Mouse (Mus musculus) cerebellum, adult 8-10 months (tissue): ENCODE results near the gene Pde11a.

Source experiments
- DNase-seq: peaks from one replicate; pipeline ENCODE4 v3.0.0; 2022

Gene Pde11a

GRCm38 (mm10) chr2:76132983-76133382 is 205.6 kb downstream of the Pde11a start:
- DNase-seq = no peak

GRCm38 (mm10) chr2:76129933-76130627 is 208.5 kb downstream of the Pde11a start:
- no peak for DNase-seq

- no peak for DNase-seq
These were observed 209.5 kb downstream of the Pde11a start for GRCm38 (mm10) chr2:76129058-76129437.

- DNase-seq = no peak
These were observed 210.2 kb downstream of the Pde11a start for GRCm38 (mm10) chr2:76128105-76129057.

GRCm38 (mm10) chr2:76126651-76127050 is 211.9 kb downstream of the Pde11a start:
- DNase-seq = no peak

- no peak for DNase-seq
These were observed 213.8 kb downstream of the Pde11a start for GRCm38 (mm10) chr2:76124821-76125220.

- no peak for DNase-seq
These were observed 216.4 kb downstream of the Pde11a start for GRCm38 (mm10) chr2:76122167-76122566.

GRCm38 (mm10) chr2:76119848-76120247 is 218.7 kb downstream of the Pde11a start:
- no peak for DNase-seq

- no peak for DNase-seq
These were observed 220.1 kb downstream of the Pde11a start for GRCm38 (mm10) chr2:76118491-76118890.

GRCm38 (mm10) chr2:76117219-76117618 is 221.4 kb downstream of the Pde11a start:
- DNase-seq = no peak

- DNase-seq = peak; percentile 32
These were observed 222.9 kb downstream of the Pde11a start for GRCm38 (mm10) chr2:76115696-76116095.

- no peak for DNase-seq
These were observed 223.8 kb downstream of the Pde11a start for GRCm38 (mm10) chr2:76114734-76115133.

- no peak for DNase-seq
These were observed 228.9 kb downstream of the Pde11a start for GRCm38 (mm10) chr2:76109653-76110052.

- no peak for DNase-seq
These were observed 236.5 kb downstream of the Pde11a start for GRCm38 (mm10) chr2:76101889-76102602.

GRCm38 (mm10) chr2:76100597-76100996 is 238.0 kb downstream of the Pde11a start:
- no peak for DNase-seq

GRCm38 (mm10) chr2:76099726-76100347 is 238.7 kb downstream of the Pde11a start:
- no peak for DNase-seq

- DNase-seq = no peak
These were observed 240.2 kb downstream of the Pde11a start for GRCm38 (mm10) chr2:76098381-76098780.

GRCm38 (mm10) chr2:76097847-76098246 is 240.7 kb downstream of the Pde11a start:
- DNase-seq = no peak

- DNase-seq = no peak
These were observed 241.3 kb downstream of the Pde11a start for GRCm38 (mm10) chr2:76097284-76097683.

- no peak for DNase-seq
These were observed 242.7 kb downstream of the Pde11a start for GRCm38 (mm10) chr2:76095861-76096260.

GRCm38 (mm10) chr2:76090506-76090905 is 248.1 kb downstream of the Pde11a start:
- no peak for DNase-seq

- DNase-seq = no peak
These were observed 249.7 kb downstream of the Pde11a start for GRCm38 (mm10) chr2:76088844-76089243.

GRCm38 (mm10) chr2:76088413-76088812 is 250.2 kb downstream of the Pde11a start:
- DNase-seq = no peak
